Mouse (Mus musculus) hindbrain, embryonic 12.5 days (tissue): ENCODE results near the gene Ptov1. TPM values are rescaled to one million over a fixed set of nuclear protein-coding genes. Genes with fewer than 3 reads are reported as not detected.
A peak's percentile ranks its signal among the peaks of the same experiment; 100 is the strongest.

Source experiments
- ATAC-seq: fragments of 200-750 bp; cut with Nextera tagmentation; 2 replicates; pipeline ENCODE4 v1.8.0; 2017; ENCODE audit warnings: moderate TSS enrichment; ENCODE audit not compliant: low FRiP score
- H3K27ac ChIP-seq: fragments of 300-500 bp; sonication (generic); 2 replicates; pipeline ENCODE4 v1.5.1; 2016; ENCODE audit warnings: mild to moderate bottlenecking
- H3K27me3 ChIP-seq: fragments of 300-500 bp; sonication (generic); 2 replicates; pipeline ENCODE4 v1.6.1; 2016; ENCODE audit warnings: mild to moderate bottlenecking
- H3K36me3 ChIP-seq: fragments of 300-500 bp; sonication (generic); 2 replicates; pipeline ENCODE4 v1.6.1; 2016; ENCODE audit warnings: mild to moderate bottlenecking
- H3K4me1 ChIP-seq: fragments of 300-500 bp; sonication (generic); 2 replicates; pipeline ENCODE4 v1.6.1; 2016
- H3K4me2 ChIP-seq: fragments of 300-500 bp; sonication (generic); replicated peaks from 2 replicates; pipeline ENCODE4 v1.6.1; 2016; ENCODE audit warnings: mild to moderate bottlenecking
- H3K4me3 ChIP-seq: fragments of 300-500 bp; sonication (generic); 2 replicates; pipeline ENCODE4 v1.5.1; 2016; ENCODE audit warnings: mild to moderate bottlenecking
- H3K9ac ChIP-seq: fragments of 300-500 bp; sonication (generic); 2 replicates; pipeline ENCODE4 v1.6.1; 2016; ENCODE audit warnings: mild to moderate bottlenecking, moderate library complexity
- H3K9me3 ChIP-seq: fragments of 300-500 bp; sonication (generic); replicated peaks from 2 replicates; pipeline ENCODE4 v1.6.1; 2016; ENCODE audit warnings: mild to moderate bottlenecking
- WGBS: fragments of 180-500 bp; shearing (Covaris S2); methylation state at CpG from one replicate; pipeline ENCODE4 v1.1.7; 2016; 5-methylcytosine and 5-hydroxymethylcytosine counted together
- polyA plus RNA-seq: library from polyadenylated mRNA; unstranded; fragments of >200 nt; fragmentation: Nextera tagmentation; extraction: Ambion mirVana; gene quantifications from 2 replicates; pipeline ENCODE4 v1.2.1, GENCODE M21; 2016

The Ptov1 gene
- polyA plus RNA-seq, 1 experiment from 2014 or later: 662 TPM

GRCm38 (mm10) chr7:44826771-44827170 is 42.8 kb downstream of the Ptov1 start:
- WGBS: 93% methylated on average over 3 of the region's 3 CpGs

DNA sequence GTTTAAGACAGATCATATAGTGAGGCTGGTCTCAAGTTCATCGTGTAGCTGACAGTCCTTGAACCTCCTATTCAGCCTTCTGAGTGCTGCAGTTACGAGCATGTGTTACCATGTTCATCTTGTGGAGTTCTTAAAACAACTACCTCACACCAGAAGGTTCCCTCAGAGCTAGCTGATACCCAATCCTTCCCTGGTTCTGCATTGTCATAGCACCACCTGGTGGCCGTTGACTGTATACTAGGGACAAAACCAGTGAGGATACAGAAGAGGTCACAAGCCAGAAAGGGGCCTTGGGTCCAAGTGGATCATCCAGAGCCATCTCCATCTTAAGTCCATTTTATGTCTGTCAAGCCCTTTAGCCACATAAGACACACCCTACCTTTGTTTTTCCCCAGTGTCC is 44.7 kb downstream of the Ptov1 start:
- H3K4me1 ChIP-seq: peaks cover 15% of the 10 kb centered on the region
- no peak overlapping the region for H3K4me3 ChIP-seq
- no peaks in the 10 kb centered on the region for H3K9me3 ChIP-seq
- H3K27ac ChIP-seq: no peak overlapping the region; the same call in 1 of the 2 replicates
- H3K36me3 ChIP-seq: peaks cover 20% of the 10 kb centered on the region
- H3K9ac ChIP-seq: no peak overlapping the region
- ATAC-seq: peak; percentile 68
- H3K27me3 ChIP-seq: no peaks in the 10 kb centered on the region
- 31% methylated on average over 3 of the region's 3 CpGs for WGBS
- H3K4me2 ChIP-seq: no peak overlapping the region

More at GRCm38 (mm10) chr7:44826771-44827170, 42.8 kb downstream of the Ptov1 start:
- Histone ChIP-seq H3K9ac (no peak overlapping the region), H3K27ac (no peak overlapping the region), H3K4me3 (no peak overlapping the region), H3K27me3 (no peaks in the 10 kb centered on the region), H3K4me2 (no peak overlapping the region), H3K9me3 (no peaks in the 10 kb centered on the region), H3K36me3 (peaks cover 38% of the 10 kb centered on the region), H3K4me1 (peaks cover 8% of the 10 kb centered on the region; the same call in 1 of the 2 replicates)
- no peak for ATAC-seq

DNA sequence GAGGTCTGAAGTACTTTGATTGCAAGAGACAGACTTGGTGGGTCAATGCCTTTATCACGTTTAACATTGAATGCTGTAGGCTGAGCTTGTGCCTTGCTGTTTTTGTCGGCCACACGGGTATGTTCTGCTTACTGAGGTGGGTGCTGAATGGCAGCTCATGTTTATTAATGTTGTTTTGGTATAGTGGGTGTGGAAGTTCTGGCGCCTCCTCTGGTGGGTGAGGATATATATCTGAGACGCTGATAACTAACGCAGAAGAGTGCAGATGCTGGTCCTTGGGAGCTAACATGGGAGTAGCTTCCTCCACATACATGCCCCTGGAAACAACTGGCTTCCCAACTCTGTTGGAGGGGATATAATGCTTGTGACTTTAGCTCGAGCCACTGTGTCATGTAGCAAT is 46.2 kb downstream of the Ptov1 start:
- ATAC-seq: no peak
- 40% methylated on average over 7 of the region's 7 CpGs for WGBS

DNA sequence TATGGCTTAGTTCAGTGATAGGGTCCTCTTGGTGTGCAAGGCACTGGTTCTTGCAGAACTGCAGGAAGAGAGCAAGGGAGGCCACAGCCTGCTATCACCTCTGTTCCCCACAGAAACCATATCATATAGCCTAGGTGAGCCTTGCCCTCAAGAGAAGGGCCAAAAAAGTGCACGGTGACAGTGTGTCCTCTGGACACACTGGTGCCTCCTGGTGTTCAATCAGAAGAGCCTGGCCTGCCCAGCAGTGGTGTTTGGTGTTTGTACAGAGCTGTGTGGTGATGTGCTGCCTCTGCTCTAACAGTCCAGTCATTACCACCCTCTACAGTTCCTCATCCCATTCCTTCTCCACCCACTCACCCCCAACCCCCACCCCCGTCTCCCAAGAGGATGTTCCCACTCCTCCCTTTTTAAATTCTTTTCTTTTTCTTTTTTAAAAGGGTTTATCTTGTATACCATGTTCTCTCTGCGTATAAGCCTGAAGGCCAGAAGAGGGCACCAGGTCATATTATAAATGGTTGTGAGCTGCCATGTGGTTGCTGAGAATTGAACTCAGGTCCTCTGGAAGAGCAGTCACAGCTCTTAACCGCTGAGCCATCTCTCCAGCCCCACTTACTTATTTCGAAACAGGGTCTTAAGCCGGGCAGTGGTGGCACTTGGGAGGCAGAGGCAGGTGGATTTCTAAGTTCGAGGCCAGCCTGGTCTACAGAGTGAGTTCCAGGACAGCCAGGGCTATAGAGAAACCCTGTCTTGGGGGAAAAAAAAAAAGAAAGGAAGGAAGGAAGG is 47.7 kb downstream of the Ptov1 start:
- no peak overlapping the region for H3K27ac ChIP-seq
- H3K4me3 ChIP-seq: no peak overlapping the region
- H3K36me3 ChIP-seq: no peaks in the 10 kb centered on the region
- H3K27me3 ChIP-seq: no peaks in the 10 kb centered on the region
- H3K4me2 ChIP-seq: no peak overlapping the region
- H3K4me1 ChIP-seq: peaks cover 45% of the 10 kb centered on the region
- WGBS: 88% methylated on average over 7 of the region's 7 CpGs
- H3K9ac ChIP-seq: no peak overlapping the region
- ATAC-seq: no peak
- no peaks in the 10 kb centered on the region for H3K9me3 ChIP-seq

More for the DNA sequence above, 46.2 kb downstream of the Ptov1 start:
- peaks cover 30% of the 10 kb centered on the region for H3K4me1 ChIP-seq
- H3K9ac ChIP-seq: no peak overlapping the region
- no peak overlapping the region for H3K4me3 ChIP-seq
- peaks cover 5% of the 10 kb centered on the region for H3K36me3 ChIP-seq
- H3K4me2 ChIP-seq: no peak overlapping the region
- no peak overlapping the region for H3K27ac ChIP-seq
- H3K9me3 ChIP-seq: no peaks in the 10 kb centered on the region
- H3K27me3 ChIP-seq: no peaks in the 10 kb centered on the region

- no peaks in the 10 kb centered on the region for H3K36me3 ChIP-seq
- WGBS: 85% methylated on average over 3 of the region's 3 CpGs
- H3K9ac ChIP-seq: no peak overlapping the region
- peaks cover 46% of the 10 kb centered on the region for H3K4me1 ChIP-seq
- H3K27me3 ChIP-seq: no peaks in the 10 kb centered on the region
- no peak overlapping the region for H3K4me3 ChIP-seq
- no peak overlapping the region for H3K27ac ChIP-seq
- H3K4me2 ChIP-seq: no peak overlapping the region
- H3K9me3 ChIP-seq: no peaks in the 10 kb centered on the region
- ATAC-seq: no peak
These were observed 49.1 kb downstream of the Ptov1 start for GRCm38 (mm10) chr7:44820525-44820924.

- Histone ChIP-seq H3K27me3 (no peaks in the 10 kb centered on the region), H3K4me1 (peaks cover 49% of the 10 kb centered on the region), H3K9ac (no peak overlapping the region), H3K9me3 (no peaks in the 10 kb centered on the region), H3K36me3 (no peaks in the 10 kb centered on the region), H3K4me3 (no peak overlapping the region), H3K27ac (no peak overlapping the region), H3K4me2 (no peak overlapping the region)
- ATAC-seq: no peak
- WGBS: 78% methylated on average over 5 of the region's 5 CpGs
These were observed 49.7 kb downstream of the Ptov1 start for GRCm38 (mm10) chr7:44819863-44820262.

GRCm38 (mm10) chr7:44819391-44819790 is 50.2 kb downstream of the Ptov1 start:
- Histone ChIP-seq H3K9me3 (no peaks in the 10 kb centered on the region), H3K36me3 (no peaks in the 10 kb centered on the region), H3K27ac (no peak overlapping the region), H3K4me1 (peaks cover 47% of the 10 kb centered on the region), H3K27me3 (no peaks in the 10 kb centered on the region), H3K4me2 (peak overlapping the region; percentile 80), H3K9ac (peak overlapping the region; percentile 89; the same call in 1 of the 2 replicates), H3K4me3 (peak overlapping the region; percentile 83)
- WGBS: 96% methylated on average over 2 of the region's 2 CpGs
- no peak for ATAC-seq

DNA sequence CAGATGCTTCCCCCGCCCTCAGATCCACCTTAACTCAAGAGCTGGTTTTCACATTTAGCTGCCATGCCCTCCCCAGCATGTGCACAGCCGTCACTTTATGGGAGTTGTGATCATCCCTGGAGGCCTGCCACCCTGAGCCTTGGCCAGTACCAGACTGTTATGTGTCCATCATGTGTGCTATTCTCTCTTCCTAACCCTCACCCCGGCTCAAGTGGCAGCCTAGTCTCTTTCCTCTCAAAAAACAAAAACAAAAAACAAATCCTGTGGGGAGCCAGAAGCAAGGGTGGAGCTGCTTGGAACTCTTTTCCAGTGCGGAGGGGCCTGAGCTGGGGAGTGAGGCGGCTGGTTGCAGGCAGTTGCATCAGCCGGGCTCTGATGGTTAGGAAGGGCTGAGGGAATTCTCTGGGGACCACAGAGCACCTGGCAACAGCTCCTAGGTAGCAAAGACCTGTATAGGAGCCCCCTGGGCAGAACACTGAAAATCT is 50.8 kb downstream of the Ptov1 start:
- WGBS: 52% methylated on average over 6 of the region's 6 CpGs
- Histone ChIP-seq H3K4me3 (peak overlapping the region; percentile 83), H3K27me3 (no peaks in the 10 kb centered on the region), H3K9me3 (no peaks in the 10 kb centered on the region), H3K4me2 (peak overlapping the region; percentile 80), H3K4me1 (peaks cover 46% of the 10 kb centered on the region), H3K9ac (peak overlapping the region; percentile 89), H3K27ac (no peak overlapping the region), H3K36me3 (peaks cover 5% of the 10 kb centered on the region; the same call in 1 of the 2 replicates)
- no peak for ATAC-seq

DNA sequence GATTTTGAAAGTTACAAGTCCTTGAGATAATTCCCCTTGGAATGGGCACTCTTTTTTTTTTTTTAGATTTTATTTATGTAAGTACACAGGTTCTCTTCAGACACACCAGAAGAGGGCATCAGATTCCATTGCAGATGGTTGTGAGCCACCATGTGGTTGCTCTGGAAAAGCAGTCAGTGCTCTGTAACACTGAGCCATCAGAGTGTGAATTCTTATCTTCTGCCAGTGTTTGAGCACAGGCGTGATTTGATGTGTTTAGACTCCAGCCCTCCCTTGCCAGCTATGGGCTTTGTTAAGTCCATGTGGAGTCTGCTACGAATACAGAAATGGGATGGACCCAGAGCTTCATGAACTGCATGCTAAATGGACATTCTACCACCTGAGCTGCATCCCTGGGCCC is 51.4 kb downstream of the Ptov1 start:
- ATAC-seq: no peak
- no peak overlapping the region for H3K27ac ChIP-seq
- H3K4me1 ChIP-seq: peaks cover 46% of the 10 kb centered on the region
- peak overlapping the region; percentile 89; the same call in 1 of the 2 replicates for H3K9ac ChIP-seq
- peak overlapping the region; percentile 80 for H3K4me2 ChIP-seq
- peak overlapping the region; percentile 83 for H3K4me3 ChIP-seq
- 48% methylated on average over 2 of the region's 2 CpGs for WGBS
- peaks cover 5% of the 10 kb centered on the region; the same call in 1 of the 2 replicates for H3K36me3 ChIP-seq
- no peaks in the 10 kb centered on the region for H3K27me3 ChIP-seq
- no peaks in the 10 kb centered on the region for H3K9me3 ChIP-seq

GRCm38 (mm10) chr7:44817441-44817840 is 52.1 kb downstream of the Ptov1 start:
- H3K27ac ChIP-seq: no peak overlapping the region
- ATAC-seq: no peak
- H3K9me3 ChIP-seq: no peaks in the 10 kb centered on the region
- no peaks in the 10 kb centered on the region for H3K27me3 ChIP-seq
- H3K4me2 ChIP-seq: peak overlapping the region; percentile 80
- 34% methylated on average over 3 of the region's 3 CpGs for WGBS
- peaks cover 5% of the 10 kb centered on the region; the same call in 1 of the 2 replicates for H3K36me3 ChIP-seq
- peak overlapping the region; percentile 83 for H3K4me3 ChIP-seq
- H3K9ac ChIP-seq: peak overlapping the region; percentile 89
- H3K4me1 ChIP-seq: peaks cover 46% of the 10 kb centered on the region

GRCm38 (mm10) chr7:44816470-44817021 is 53.0 kb downstream of the Ptov1 start, which contains the start of gene Atf5:
Gene Atf5 (minus strand): TSS chr7:44816658.
- Histone ChIP-seq H3K9ac (peak within 1 kb of the TSS; percentile 89), H3K9me3 (no peaks in the 10 kb centered on the region), H3K4me2 (peak within 1 kb of the TSS; percentile 80), H3K4me1 (peaks cover 46% of the 10 kb centered on the region), H3K4me3 (peak within 1 kb of the TSS; percentile 83), H3K36me3 (peaks cover 5% of the 10 kb centered on the region), H3K27ac (peak within 1 kb of the TSS; percentile 96), H3K27me3 (no peaks in the 10 kb centered on the region)
- no peak for ATAC-seq
- under 1% methylated on average over 45 of the region's 57 CpGs for WGBS

GRCm38 (mm10) chr7:44815721-44816469 is 53.7 kb downstream of the Ptov1 start, which contains the start of the genes Nup62 and Il4i1:
Gene Nup62 (plus strand): TSS chr7:44816088.
Gene Il4i1 (plus strand): TSS chr7:44816387.
- ATAC-seq: peak; percentile 95
- no peaks in the 10 kb centered on the region for H3K9me3 ChIP-seq
- peak within 1 kb of the TSS; percentile 80 for H3K4me2 ChIP-seq
- WGBS: under 1% methylated on average over 61 of the region's 62 CpGs
- peaks cover 5% of the 10 kb centered on the region for H3K36me3 ChIP-seq
- peak within 1 kb of the TSS; percentile 89 for H3K9ac ChIP-seq
- peak within 1 kb of the TSS; percentile 96 for H3K27ac ChIP-seq
- peak within 1 kb of the TSS; percentile 83 for H3K4me3 ChIP-seq
- H3K27me3 ChIP-seq: no peaks in the 10 kb centered on the region
- H3K4me1 ChIP-seq: peaks cover 44% of the 10 kb centered on the region
